Mouse (Mus musculus) neural tube, embryonic 14.5 days (tissue): ENCODE data around the gene Zfand2a. TPM values are rescaled to one million over a fixed set of nuclear protein-coding genes. Genes with fewer than 3 reads are reported as not detected.
A peak's percentile ranks its signal among the peaks of the same experiment; 100 is the strongest.

Source experiments
- ATAC-seq: fragments of 200-750 bp; cut with Nextera tagmentation; 2 replicates; pipeline ENCODE4 v1.8.0; 2017; ENCODE audit warnings: low read depth, mild to moderate bottlenecking, moderate TSS enrichment, moderate library complexity
- H3K27ac ChIP-seq: fragments of 300-500 bp; sonication (generic); 2 replicates; pipeline ENCODE4 v1.5.1; 2014; ENCODE audit warnings: low read depth, mild to moderate bottlenecking, control low read depth, low read length, moderate library complexity, mixed read lengths
- H3K27me3 ChIP-seq: fragments of 300-500 bp; sonication (generic); 2 replicates; pipeline ENCODE4 v1.6.1; 2014; ENCODE audit warnings: low read length; ENCODE audit not compliant: control insufficient read depth, insufficient read depth
- H3K36me3 ChIP-seq: fragments of 300-500 bp; sonication (generic); 2 replicates; pipeline ENCODE4 v1.6.1; 2014; ENCODE audit warnings: low read length, mixed read lengths; ENCODE audit not compliant: control insufficient read depth, insufficient read depth
- H3K4me1 ChIP-seq: fragments of 300-500 bp; sonication (generic); 2 replicates; pipeline ENCODE4 v1.6.1; 2014; ENCODE audit warnings: low read length; ENCODE audit not compliant: control insufficient read depth, insufficient read depth
- H3K4me2 ChIP-seq: fragments of 300-500 bp; sonication (generic); 2 replicates; pipeline ENCODE4 v1.6.1; 2014; ENCODE audit warnings: mild to moderate bottlenecking, low read depth, low read length, control low read depth
- H3K4me3 ChIP-seq: fragments of 300-500 bp; sonication (generic); 2 replicates; pipeline ENCODE4 v1.5.1; 2014; ENCODE audit warnings: low read depth, low read length, control low read depth, mixed read lengths
- H3K9ac ChIP-seq: fragments of 300-500 bp; sonication (generic); replicated peaks from 2 replicates; pipeline ENCODE4 v1.6.1; 2014; ENCODE audit warnings: low read depth, mild to moderate bottlenecking, control low read depth, low read length, mixed read lengths
- H3K9me3 ChIP-seq: fragments of 300-500 bp; sonication (generic); 2 replicates; pipeline ENCODE4 v1.6.1; 2016; ENCODE audit warnings: low read length; ENCODE audit not compliant: control insufficient read depth
- WGBS: fragments of 180-500 bp; shearing (Covaris S2); extraction: QIAGEN DNeasy Blood & Tissue Kit; methylation state at CpG from one replicate; pipeline ENCODE4 v1.1.7; 2014; 5-methylcytosine and 5-hydroxymethylcytosine counted together
- polyA plus RNA-seq: library from polyadenylated mRNA; unstranded; fragments of >200 nt; fragmentation: Nextera tagmentation; extraction: Ambion mirVana; gene quantifications from 2 replicates; pipeline ENCODE4 v1.2.1, GENCODE M21; 2014

The Zfand2a gene
- polyA plus RNA-seq, 1 experiment from 2014 or later, result 13.3 TPM

DNA sequence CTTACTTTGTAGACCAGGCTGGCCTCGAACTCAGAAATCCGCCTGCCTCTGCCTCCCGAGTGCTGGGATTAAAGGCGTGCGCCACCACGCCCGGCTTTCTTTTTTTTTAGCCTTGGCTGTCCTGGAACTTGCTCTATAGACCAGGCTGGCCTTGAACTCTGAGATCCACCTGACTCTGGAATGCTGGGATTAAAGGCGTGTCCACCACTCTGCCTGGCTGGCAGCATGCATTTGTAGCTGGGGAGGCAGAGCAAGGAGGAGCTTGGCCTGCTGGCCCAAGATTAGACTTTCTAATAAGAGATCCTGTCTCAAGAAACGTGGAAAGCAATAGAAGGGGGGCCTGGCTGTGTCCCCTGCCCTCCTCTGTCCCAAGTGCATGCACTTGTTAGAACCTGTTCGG is 3.9 kb downstream of the Zfand2a start:
- Histone ChIP-seq H3K27ac (no peak overlapping the region), H3K4me2 (no peak overlapping the region), H3K36me3 (peaks cover 39% of the 10 kb centered on the region), H3K9me3 (no peaks in the 10 kb centered on the region), H3K4me3 (no peak overlapping the region), H3K27me3 (no peaks in the 10 kb centered on the region), H3K9ac (no peak overlapping the region), H3K4me1 (peaks cover 10% of the 10 kb centered on the region; the same call in 1 of the 2 replicates)
- ATAC-seq, result no peak
- WGBS, result 97% methylated on average over 10 of the region's 10 CpGs

GRCm38 (mm10) chr5:139479088-139479487 is 5.3 kb downstream of the Zfand2a start:
- H3K4me2 ChIP-seq, result no peak overlapping the region
- no peaks in the 10 kb centered on the region for H3K9me3 ChIP-seq
- no peak overlapping the region for H3K4me3 ChIP-seq
- ATAC-seq, result no peak
- no peak overlapping the region for H3K9ac ChIP-seq
- H3K27ac ChIP-seq, result no peak overlapping the region
- H3K36me3 ChIP-seq, result peaks cover 39% of the 10 kb centered on the region
- H3K27me3 ChIP-seq, result no peaks in the 10 kb centered on the region
- 90% methylated on average over 8 of the region's 8 CpGs for WGBS
- peaks cover 10% of the 10 kb centered on the region; the same call in 1 of the 2 replicates for H3K4me1 ChIP-seq

DNA sequence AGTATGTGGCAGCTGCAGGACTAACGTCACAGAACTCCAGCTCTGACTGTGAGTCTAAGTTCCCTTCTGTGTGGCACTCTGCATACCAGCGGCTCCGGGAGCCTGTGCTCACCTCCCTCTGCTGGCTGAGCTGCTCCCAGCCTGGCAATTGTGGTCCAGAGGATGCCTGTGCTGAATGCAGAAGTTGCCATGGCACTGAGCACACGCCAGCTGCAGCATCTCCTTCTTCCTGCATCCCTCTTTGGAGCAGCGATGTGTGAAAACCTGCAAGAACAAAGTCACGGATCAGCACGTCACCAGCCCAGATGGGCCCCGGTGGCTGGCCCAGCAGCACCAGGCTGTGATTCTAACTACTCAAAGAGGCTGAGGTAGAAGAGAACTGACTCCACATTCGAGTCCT is 9.6 kb downstream of the Zfand2a start:
- H3K9me3 ChIP-seq, result no peaks in the 10 kb centered on the region
- no peak overlapping the region for H3K9ac ChIP-seq
- no peaks in the 10 kb centered on the region for H3K27me3 ChIP-seq
- no peak overlapping the region for H3K27ac ChIP-seq
- 46% methylated on average over 9 of the region's 9 CpGs for WGBS
- peaks cover 46% of the 10 kb centered on the region for H3K36me3 ChIP-seq
- H3K4me3 ChIP-seq, result no peak overlapping the region
- peak; percentile 72; the same call in 1 of the 2 replicates for ATAC-seq
- no peak overlapping the region for H3K4me2 ChIP-seq
- no peaks in the 10 kb centered on the region for H3K4me1 ChIP-seq

GRCm38 (mm10) chr5:139467998-139468397 is 16.4 kb downstream of the Zfand2a start:
- WGBS, result 45% methylated on average over 5 of the region's 5 CpGs
- H3K4me2 ChIP-seq, result no peak overlapping the region
- ATAC-seq, result no peak
- H3K9me3 ChIP-seq, result no peaks in the 10 kb centered on the region
- no peak overlapping the region for H3K9ac ChIP-seq
- H3K36me3 ChIP-seq, result peaks cover 10% of the 10 kb centered on the region
- no peaks in the 10 kb centered on the region for H3K4me1 ChIP-seq
- no peaks in the 10 kb centered on the region for H3K27me3 ChIP-seq
- no peak overlapping the region for H3K27ac ChIP-seq
- H3K4me3 ChIP-seq, result no peak overlapping the region

DNA sequence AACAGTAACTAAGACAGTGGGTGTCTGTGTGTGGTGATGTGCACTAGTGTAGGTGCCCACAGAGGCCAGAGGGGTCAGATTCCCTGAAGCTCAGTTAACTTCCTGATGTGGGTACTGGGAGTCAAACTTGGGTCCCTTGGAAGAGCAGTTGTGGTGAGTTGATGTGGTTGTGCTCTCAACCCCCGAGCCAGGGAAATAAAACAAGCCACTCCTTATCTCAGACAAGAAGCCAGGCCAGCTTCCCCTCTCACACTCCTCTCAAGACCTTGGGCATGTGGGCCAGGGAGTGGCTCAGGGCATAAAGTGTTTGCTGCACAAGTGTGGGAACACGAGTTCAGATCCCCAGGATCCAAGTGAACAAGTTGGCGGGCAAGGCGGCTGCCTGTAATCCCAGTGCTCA is 17.5 kb downstream of the Zfand2a start:
- WGBS, result 68% methylated on average over 4 of the region's 4 CpGs
- H3K27me3 ChIP-seq, result no peaks in the 10 kb centered on the region
- no peaks in the 10 kb centered on the region for H3K4me1 ChIP-seq
- H3K4me3 ChIP-seq, result no peak overlapping the region
- H3K4me2 ChIP-seq, result no peak overlapping the region
- H3K36me3 ChIP-seq, result no peaks in the 10 kb centered on the region
- no peak overlapping the region for H3K27ac ChIP-seq
- H3K9me3 ChIP-seq, result no peaks in the 10 kb centered on the region
- no peak overlapping the region for H3K9ac ChIP-seq
- ATAC-seq, result no peak

DNA sequence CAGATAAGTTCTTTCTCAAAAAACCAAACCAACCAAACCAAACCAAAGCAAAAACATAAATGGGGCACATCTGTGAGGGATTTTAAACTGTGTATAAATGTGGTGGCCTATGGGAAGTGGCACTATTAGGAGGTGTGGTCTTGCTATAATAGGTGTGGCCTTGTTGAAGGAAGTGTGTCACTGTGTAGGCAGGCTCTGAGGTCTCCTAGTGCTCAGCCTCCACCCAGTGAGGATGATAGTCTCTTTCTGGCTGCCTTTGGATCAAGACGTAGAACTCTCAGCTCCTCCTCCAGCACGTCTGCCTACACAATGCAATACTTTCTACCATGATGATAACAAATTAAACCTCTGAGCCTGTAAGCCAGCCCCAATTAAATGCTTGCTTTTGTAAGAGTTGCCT is 18.0 kb downstream of the Zfand2a start:
- H3K4me2 ChIP-seq, result no peak overlapping the region
- H3K4me3 ChIP-seq, result no peak overlapping the region
- no peaks in the 10 kb centered on the region for H3K27me3 ChIP-seq
- H3K36me3 ChIP-seq, result no peaks in the 10 kb centered on the region
- H3K4me1 ChIP-seq, result no peaks in the 10 kb centered on the region
- no peak overlapping the region for H3K9ac ChIP-seq
- H3K27ac ChIP-seq, result no peak overlapping the region
- H3K9me3 ChIP-seq, result no peaks in the 10 kb centered on the region
- no peak for ATAC-seq
- 68% methylated on average over 2 of the region's 2 CpGs for WGBS

DNA sequence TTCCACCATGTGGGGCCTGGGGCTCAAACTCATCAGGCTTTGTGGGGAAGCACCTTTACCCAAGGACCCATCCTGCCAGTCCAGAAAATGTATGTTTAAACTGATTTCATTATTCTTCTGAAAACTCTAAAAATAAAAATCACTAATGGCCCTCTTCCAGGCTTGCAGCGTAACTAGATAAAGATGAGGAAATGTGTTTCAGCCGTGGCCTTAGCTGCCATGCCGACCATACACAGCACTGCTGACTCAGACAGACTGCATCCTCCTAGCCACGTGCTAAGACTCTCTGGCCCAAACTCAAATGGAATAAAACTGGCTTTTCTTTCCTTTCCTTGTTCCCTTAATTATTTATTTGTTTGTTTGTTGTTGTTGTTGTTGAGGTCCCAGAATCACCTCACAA is 19.5 kb downstream of the Zfand2a start:
- Histone ChIP-seq H3K27me3 (no peaks in the 10 kb centered on the region), H3K9ac (no peak overlapping the region), H3K36me3 (no peaks in the 10 kb centered on the region), H3K4me2 (no peak overlapping the region), H3K27ac (no peak overlapping the region), H3K4me1 (0 out of 2 replicates have a peak, but pooled peaks cover 4% of the 10 kb centered on the region), H3K4me3 (no peak overlapping the region), H3K9me3 (no peaks in the 10 kb centered on the region)
- ATAC-seq, result no peak
- WGBS, result 72% methylated on average over 4 of the region's 4 CpGs

GRCm38 (mm10) chr5:139460384-139461067 is 23.8 kb downstream of the Zfand2a start, which contains the start of gene 3110082I17Rik:
Gene 3110082I17Rik (minus strand): TSS chr5:139460527.
- Histone ChIP-seq H3K9me3 (no peaks in the 10 kb centered on the region), H3K27ac (no peak within 1 kb of the TSS), H3K27me3 (no peaks in the 10 kb centered on the region), H3K4me2 (peak within 1 kb of the TSS; percentile 83), H3K9ac (peak within 1 kb of the TSS; percentile 52), H3K4me3 (peak within 1 kb of the TSS; percentile 52), H3K36me3 (no peaks in the 10 kb centered on the region), H3K4me1 (peaks cover 10% of the 10 kb centered on the region; the same call in 1 of the 2 replicates)
- WGBS, result 4% methylated on average over 41 of the region's 42 CpGs
- ATAC-seq, result peak; percentile 99

DNA sequence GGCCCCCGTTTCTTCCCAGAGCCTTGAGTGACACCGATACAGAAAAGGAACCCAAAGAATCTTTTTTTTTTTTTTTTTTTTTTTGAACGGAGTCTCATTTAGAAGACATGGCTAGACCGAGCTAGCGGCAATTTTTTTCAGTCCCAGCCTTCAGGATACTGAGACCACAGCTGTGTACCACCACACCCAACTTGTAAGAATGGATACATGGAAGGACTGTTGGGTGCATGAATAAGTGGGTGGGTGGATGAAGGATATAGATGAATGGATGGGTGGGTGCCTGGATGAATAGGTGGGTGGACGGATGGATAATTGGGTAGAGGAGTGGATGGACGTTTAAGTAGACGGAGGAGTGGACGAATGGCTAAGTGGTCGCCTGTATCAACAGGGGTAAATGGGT is 24.4 kb downstream of the Zfand2a start:
- Histone ChIP-seq H3K4me3 (peak overlapping the region; percentile 52), H3K27ac (no peak overlapping the region), H3K9me3 (no peaks in the 10 kb centered on the region), H3K9ac (peak overlapping the region; percentile 52), H3K4me2 (peak overlapping the region; percentile 83), H3K36me3 (0 out of 2 replicates have a peak, but pooled peaks cover 3% of the 10 kb centered on the region), H3K27me3 (no peaks in the 10 kb centered on the region), H3K4me1 (peaks cover 10% of the 10 kb centered on the region; the same call in 1 of the 2 replicates)
- WGBS, result 11% methylated on average over 10 of the region's 10 CpGs
- peak; percentile 16 for ATAC-seq
